In the genomic region with DNA sequence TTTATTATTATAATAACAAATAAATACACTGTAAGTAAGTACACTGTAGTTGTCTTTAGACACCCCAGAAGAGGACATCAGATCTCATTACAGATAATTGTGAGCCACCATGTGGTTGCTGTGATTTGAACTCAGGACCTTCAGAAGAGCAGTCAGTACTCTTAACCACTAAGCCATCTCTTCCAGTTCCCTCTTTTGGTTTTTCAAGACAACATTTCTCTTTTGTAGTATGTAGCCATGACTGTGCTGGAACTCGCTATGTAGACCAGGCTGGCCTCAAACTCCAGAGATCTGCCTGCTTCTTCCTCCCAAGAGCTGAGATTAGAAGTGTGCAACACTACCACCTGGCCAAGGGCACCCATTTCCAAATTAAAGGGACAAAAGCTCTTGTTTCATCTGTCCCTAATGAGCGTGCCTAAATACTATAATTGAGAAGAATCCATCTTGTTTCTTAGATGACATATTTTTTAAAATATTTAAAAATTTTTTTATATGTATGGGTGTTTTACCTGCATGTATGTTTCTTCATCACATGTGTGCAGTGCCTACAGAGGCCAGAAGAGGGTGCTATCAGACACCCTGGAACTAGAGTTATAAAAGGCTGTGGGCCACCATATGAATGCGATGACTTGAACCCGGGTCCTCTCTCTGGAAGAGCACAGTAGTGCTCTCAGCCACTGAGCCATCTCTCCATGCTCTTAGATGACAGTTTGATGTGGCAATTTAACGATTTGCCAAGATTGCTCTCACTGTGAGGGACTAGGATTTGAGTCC, we compare ENCODE assay signal across 21 mouse cellular contexts.
A peak's percentile ranks its signal among the peaks of the same experiment; 100 is the strongest.
DNase-seq lines count a peak whose midpoint lies in the region; ATAC-seq and TF ChIP-seq lines count a peak whose summit lies in the region.
"Had no signal": no experiment of that assay in that cellular context is flagged by ENCODE, and none has a peak within 500 bp of the region (broad histone marks: within the 10 kb centered on the region; RNA-seq: fewer than 3 reads in every experiment).

No protein-coding gene starts in this region.

- H3K4me3 ChIP-seq in left cerebral cortex, adult 2 months, result no peak overlapping the region
- no peak overlapping the region for H3K4me3 ChIP-seq in neural tube, embryonic 15.5 days (replicated peaks)
- H3K4me3 ChIP-seq: heart, embryonic 10.5 days; hindbrain, embryonic 13.5 days; limb, embryonic 13.5 days; midbrain, embryonic 12.5 days; myocyte had no signal

- H3K4me2 ChIP-seq in neural tube, embryonic 15.5 days, result no peak overlapping the region
- H3K4me2 ChIP-seq: hindbrain, embryonic 13.5 days; midbrain, embryonic 12.5 days had no signal

- no peak overlapping the region for H3K27ac ChIP-seq in left cerebral cortex, adult 2 months
- no peak overlapping the region for H3K27ac ChIP-seq in neural tube, embryonic 15.5 days (replicated peaks)
- H3K27ac ChIP-seq: hindbrain, embryonic 13.5 days; midbrain, embryonic 12.5 days had no signal

- WGBS in neural tube, embryonic 15.5 days, result 98% methylated on average over 5 of the region's 5 CpGs

- peak; percentile 26 for TF ChIP-seq CTCF in left cerebral cortex, adult 2 months (IDR thresholded peaks at IDR 0.05)

- no peaks in the 10 kb centered on the region for H3K9me3 ChIP-seq in neural tube, embryonic 15.5 days (replicated peaks)
- H3K9me3 ChIP-seq: heart, embryonic 10.5 days; hindbrain, embryonic 13.5 days; limb, embryonic 13.5 days; midbrain, embryonic 12.5 days had no signal

- peak; percentile 17 to 27 for DNase-seq in cerebellum, postnatal 14 days
- no peak for DNase-seq in cerebellum, adult 18-20 months
- no peak for DNase-seq in left cerebral cortex, adult 2 months (ENCODE audit: extremely low spot score in 1 of 2, low spot score in 2 of 2)
- DNase-seq in left cerebral cortex, adult 11 months (ENCODE audit: low spot score), result no peak
- DNase-seq in thymus, postnatal 4 days, result peak; percentile 23
- DNase-seq in thymus, postnatal 14 days, result no peak
- DNase-seq in urinary bladder, postnatal 10 days (ENCODE audit: low spot score), result no peak
- DNase-seq: adrenal gland, postnatal 14 days; cerebellum, adult 11 months; embryo, embryonic 11 days; heart, postnatal 10 days; kidney, adult 18-20 months; layer of hippocampus, adult 9-11 months; lung, postnatal 4 days had no signal

- intact Hi-C loops in left cerebral cortex, adult 2 months (cut with DNase I), result loop anchor here (5.0 kb wide), 1 partner anchor 36 kb away; no protein-coding TSS in a partner anchor

- H3K27me3 ChIP-seq in neural tube, embryonic 15.5 days (replicated peaks), result no peaks in the 10 kb centered on the region
- H3K27me3 ChIP-seq: hindbrain, embryonic 13.5 days; limb, embryonic 13.5 days; midbrain, embryonic 12.5 days had no signal

- no peaks in the 10 kb centered on the region for H3K36me3 ChIP-seq in neural tube, embryonic 15.5 days

- H3K4me1 ChIP-seq in neural tube, embryonic 15.5 days, result peaks cover 20% of the 10 kb centered on the region

- H3K9ac ChIP-seq in neural tube, embryonic 15.5 days (replicated peaks), result no peak overlapping the region
- H3K9ac ChIP-seq: hindbrain, embryonic 13.5 days; limb, embryonic 13.5 days; midbrain, embryonic 12.5 days had no signal

- ATAC-seq in neural tube, embryonic 15.5 days (ENCODE audit: low FRiP score), result no peak
- ATAC-seq: forebrain, embryonic 16.5 days had no signal

Comparison
In these comparisons a context has a peak if more than half of its experiments do, and no peak if none do; other contexts are left out.
1. DNase-seq: peak in cerebellum, postnatal 14 days (2 of 2) and thymus, postnatal 4 days (single experiment); none in cerebellum, adult 18-20 months (0 of 2), left cerebral cortex, adult 2 months (0 of 2), left cerebral cortex, adult 11 months (single experiment), thymus, postnatal 14 days (single experiment) and urinary bladder, postnatal 10 days (single experiment).